Mouse (Mus musculus): ENCODE measurements at regions not wholly inside any gene's neighbourhood (a gene's known extent, or its start where the extent isn't known, plus 50 kb on each side); places are given as distances from the start of the nearest gene placed in this dataset.

- Histone ChIP-seq H3K9me3 (no peaks in the 10 kb centered on the region), H3K4me1 (peaks cover 4% of the 10 kb centered on the region; the same call in 1 of the 2 replicates), H3K27me3 (no peaks in the 10 kb centered on the region), H3K27ac (no peak overlapping the region), H3K4me3 (replicated peaks) (no peak overlapping the region), H3K9ac (no peak overlapping the region), H3K4me2 (peak overlapping the region; percentile 34; the same call in 1 of the 2 replicates), H3K36me3 (replicated peaks) (no peaks in the 10 kb centered on the region)
- 33% methylated on average over 14 of the region's 14 CpGs for WGBS
- peak; percentile 59 for ATAC-seq (ENCODE audit: low FRiP score)
Observed at GRCm38 (mm10) chr12:33717601-33718260, 210.5 kb upstream of the Ferd3l start.

DNA sequence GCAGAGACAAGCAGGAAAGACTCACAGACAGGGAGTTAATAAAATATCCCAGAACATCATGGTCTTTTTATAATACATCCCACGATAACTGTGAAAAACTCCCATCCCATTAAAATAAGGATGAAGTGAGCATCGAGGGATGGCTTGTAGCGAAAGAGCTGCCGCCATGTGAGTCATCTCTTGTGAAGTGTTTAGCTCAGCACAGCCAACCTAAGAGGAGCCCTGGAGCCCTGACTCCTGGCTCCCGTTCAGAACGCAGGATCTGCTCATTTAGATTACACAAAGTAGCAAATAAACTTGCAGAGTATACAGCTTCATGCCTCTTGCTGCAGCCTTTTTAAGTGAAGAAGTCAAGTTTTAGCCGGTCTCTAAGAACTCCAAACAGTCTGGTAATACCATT is 209.2 kb upstream of the Ferd3l start:
- Histone ChIP-seq H3K9ac (no peak overlapping the region), H3K4me2 (no peak overlapping the region), H3K4me1 (peaks cover 4% of the 10 kb centered on the region; the same call in 1 of the 2 replicates), H3K27me3 (no peaks in the 10 kb centered on the region), H3K9me3 (no peaks in the 10 kb centered on the region), H3K27ac (no peak overlapping the region), H3K36me3 (replicated peaks) (no peaks in the 10 kb centered on the region), H3K4me3 (replicated peaks) (no peak overlapping the region)
- no peak for ATAC-seq (ENCODE audit: low FRiP score)
- 72% methylated on average over 7 of the region's 7 CpGs for WGBS

DNA sequence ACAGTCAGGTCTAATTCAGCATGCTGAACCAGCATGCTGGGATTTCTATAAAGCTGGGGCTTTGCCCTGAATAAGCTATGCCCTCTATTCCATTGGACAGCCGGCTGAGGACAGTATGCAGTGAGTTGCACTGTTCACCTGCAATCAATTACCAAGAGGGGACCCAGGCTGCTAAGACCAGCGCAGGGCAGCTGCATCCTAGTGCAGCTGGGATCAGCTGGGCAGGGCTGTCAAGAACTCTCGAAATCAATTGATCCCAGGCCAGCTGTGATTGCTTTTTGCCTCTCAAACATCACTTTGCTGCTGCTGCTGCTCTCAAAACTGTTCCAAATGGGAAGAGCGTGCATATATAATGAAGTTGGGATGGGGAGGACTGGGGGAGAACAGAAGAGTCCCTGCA is 196.3 kb upstream of the Ferd3l start:
- H3K4me3 ChIP-seq (replicated peaks), result no peak overlapping the region
- H3K27me3 ChIP-seq, result no peaks in the 10 kb centered on the region
- WGBS, result 51% methylated on average over 4 of the region's 4 CpGs
- H3K36me3 ChIP-seq (replicated peaks), result no peaks in the 10 kb centered on the region
- H3K4me2 ChIP-seq, result no peak overlapping the region
- H3K9me3 ChIP-seq, result no peaks in the 10 kb centered on the region
- no peak overlapping the region for H3K9ac ChIP-seq
- no peak overlapping the region for H3K27ac ChIP-seq
- ATAC-seq (ENCODE audit: low FRiP score), result peak; percentile 64
- no peaks in the 10 kb centered on the region; the same call in 1 of the 2 replicates for H3K4me1 ChIP-seq

DNA sequence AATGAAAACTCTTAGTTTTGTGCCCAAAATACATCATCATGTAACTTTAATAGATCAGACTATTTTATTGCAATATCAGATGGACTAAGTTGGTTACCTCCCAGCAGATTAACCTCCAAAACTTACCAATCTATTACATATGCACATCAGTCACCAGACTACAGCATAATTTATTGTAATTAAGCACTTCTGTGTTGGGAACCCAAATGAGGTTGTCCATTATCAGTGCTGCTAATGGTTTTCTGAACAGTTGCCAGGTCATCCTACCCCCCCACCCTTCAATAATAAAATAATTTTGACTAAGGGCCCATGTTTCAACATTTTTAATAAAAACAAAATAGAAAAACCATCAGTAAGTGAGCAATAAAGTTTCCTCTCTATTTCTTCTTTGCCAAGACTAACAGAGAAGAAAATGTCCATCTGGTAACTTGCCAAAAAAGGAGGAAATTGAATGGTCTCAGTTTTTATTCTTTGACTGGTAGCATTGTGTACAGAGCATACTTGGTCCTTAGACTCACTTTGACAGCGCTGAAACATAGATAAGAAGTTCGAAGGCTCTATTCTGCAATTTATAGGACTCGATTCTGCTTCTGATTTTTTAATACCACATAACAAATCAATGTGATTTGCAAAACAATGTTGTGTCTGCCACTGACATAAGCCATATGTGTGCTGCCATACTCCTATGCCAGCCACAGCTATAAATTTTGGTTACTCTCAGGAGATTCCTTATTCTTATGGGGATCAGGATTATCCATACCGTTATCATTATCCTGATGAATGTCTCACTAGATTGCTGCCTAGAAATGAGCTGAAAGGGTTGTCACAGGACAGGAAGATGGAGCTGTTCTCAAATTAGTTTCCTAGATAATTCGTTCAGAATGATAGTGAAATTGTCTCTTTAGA is 152.4 kb upstream of the Ferd3l start:
- Histone ChIP-seq H3K36me3 (replicated peaks) (no peaks in the 10 kb centered on the region), H3K9ac (no peak overlapping the region), H3K27me3 (no peaks in the 10 kb centered on the region), H3K4me1 (no peaks in the 10 kb centered on the region), H3K4me2 (no peak overlapping the region), H3K27ac (no peak overlapping the region), H3K4me3 (replicated peaks) (no peak overlapping the region), H3K9me3 (no peaks in the 10 kb centered on the region)
- 79% methylated on average over 5 of the region's 5 CpGs for WGBS
- ATAC-seq (ENCODE audit: low FRiP score), result no peak

DNA sequence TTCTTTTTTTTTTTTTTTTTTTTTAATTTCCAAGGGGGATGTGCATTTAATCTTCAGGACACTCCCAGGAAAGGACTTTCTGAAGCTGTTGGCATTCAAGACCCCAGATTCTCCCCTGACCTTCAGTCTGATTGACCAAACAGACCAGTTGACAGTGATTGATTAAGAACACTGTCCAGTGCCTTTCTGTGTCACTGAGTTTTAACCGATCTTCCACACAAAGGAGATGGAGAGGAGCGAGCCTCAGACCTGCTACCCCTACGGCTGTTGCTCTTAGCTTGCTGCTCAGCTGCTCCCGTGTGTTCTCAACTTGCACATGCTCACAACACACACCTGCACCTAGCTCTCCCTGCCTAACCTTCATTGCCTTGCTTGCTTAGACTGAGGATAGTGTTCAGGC is 149.7 kb upstream of the Ferd3l start:
- no peak overlapping the region for H3K9ac ChIP-seq
- H3K4me1 ChIP-seq, result no peaks in the 10 kb centered on the region
- ATAC-seq (ENCODE audit: low FRiP score), result no peak
- no peak overlapping the region for H3K4me2 ChIP-seq
- H3K27me3 ChIP-seq, result no peaks in the 10 kb centered on the region
- no peaks in the 10 kb centered on the region for H3K36me3 ChIP-seq (replicated peaks)
- WGBS, result 60% methylated on average over 4 of the region's 4 CpGs
- no peaks in the 10 kb centered on the region for H3K9me3 ChIP-seq
- H3K27ac ChIP-seq, result no peak overlapping the region
- H3K4me3 ChIP-seq (replicated peaks), result no peak overlapping the region

- Histone ChIP-seq H3K9ac (no peak overlapping the region), H3K4me3 (replicated peaks) (no peak overlapping the region), H3K27ac (no peak overlapping the region), H3K27me3 (no peaks in the 10 kb centered on the region), H3K36me3 (replicated peaks) (no peaks in the 10 kb centered on the region), H3K4me1 (no peaks in the 10 kb centered on the region), H3K4me2 (no peak overlapping the region), H3K9me3 (no peaks in the 10 kb centered on the region)
- no peak for ATAC-seq (ENCODE audit: low FRiP score)
- WGBS, result 89% methylated on average over 2 of the region's 2 CpGs
Observed at GRCm38 (mm10) chr12:33779898-33780297, 148.3 kb upstream of the Ferd3l start.

GRCm38 (mm10) chr12:33804206-33804791 is 123.9 kb upstream of the Ferd3l start:
- no peak for ATAC-seq (ENCODE audit: low FRiP score)
- no peaks in the 10 kb centered on the region for H3K27me3 ChIP-seq
- H3K9me3 ChIP-seq, result no peaks in the 10 kb centered on the region
- H3K4me1 ChIP-seq, result no peaks in the 10 kb centered on the region
- H3K4me2 ChIP-seq, result no peak overlapping the region
- WGBS, result 84% methylated on average over 10 of the region's 10 CpGs
- no peaks in the 10 kb centered on the region for H3K36me3 ChIP-seq (replicated peaks)
- H3K4me3 ChIP-seq (replicated peaks), result no peak overlapping the region
- no peak overlapping the region for H3K27ac ChIP-seq
- no peak overlapping the region for H3K9ac ChIP-seq

DNA sequence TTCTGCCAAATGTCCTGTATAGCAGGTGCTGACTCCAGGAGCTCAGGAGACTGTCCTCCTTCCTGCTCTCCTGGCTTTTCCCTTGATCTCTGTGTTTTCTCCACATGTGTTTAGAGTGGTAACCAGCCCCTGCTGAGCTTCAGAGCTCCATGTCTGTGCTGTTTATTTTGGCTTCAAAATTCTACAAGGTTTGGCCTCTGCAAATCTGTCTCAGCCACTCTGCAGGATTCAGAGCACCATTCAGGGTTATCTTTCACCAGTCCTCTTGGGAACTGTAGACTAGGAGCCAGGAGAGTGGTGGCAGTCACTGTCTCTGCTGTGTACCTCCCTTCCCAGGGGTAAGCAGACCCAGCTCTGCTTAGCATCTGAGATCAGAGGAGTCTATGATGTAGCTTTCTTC is 102.7 kb upstream of the Ferd3l start:
- H3K4me3 ChIP-seq (replicated peaks), result no peak overlapping the region
- H3K27ac ChIP-seq, result no peak overlapping the region
- no peak overlapping the region for H3K9ac ChIP-seq
- no peak for ATAC-seq (ENCODE audit: low FRiP score)
- H3K27me3 ChIP-seq, result no peaks in the 10 kb centered on the region
- no peaks in the 10 kb centered on the region for H3K4me1 ChIP-seq
- no peak overlapping the region for H3K4me2 ChIP-seq
- H3K36me3 ChIP-seq (replicated peaks), result no peaks in the 10 kb centered on the region
- no peaks in the 10 kb centered on the region for H3K9me3 ChIP-seq

DNA sequence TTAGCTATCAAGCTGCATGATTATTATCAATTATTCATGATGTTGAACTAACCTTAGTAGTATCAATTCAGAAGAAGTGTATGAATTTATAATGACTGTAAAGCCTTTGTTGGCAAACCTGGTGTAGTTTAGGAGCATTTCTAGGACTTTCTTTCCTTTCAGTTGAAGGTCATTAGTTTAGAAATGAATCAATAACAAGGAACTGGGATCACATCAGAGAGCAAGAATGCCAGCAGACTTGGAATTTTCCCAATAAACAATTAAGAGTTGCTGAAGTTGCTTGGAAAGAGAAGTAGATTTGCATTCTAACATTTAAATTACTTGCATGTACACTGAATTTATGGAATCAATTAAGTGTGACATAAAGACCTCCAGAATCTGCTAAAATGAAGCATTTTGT is 79.1 kb upstream of the Ferd3l start:
- no peak overlapping the region for H3K4me3 ChIP-seq (replicated peaks)
- H3K4me1 ChIP-seq, result peaks cover 4% of the 10 kb centered on the region; the same call in 1 of the 2 replicates
- ATAC-seq (ENCODE audit: low FRiP score), result no peak
- no peaks in the 10 kb centered on the region for H3K9me3 ChIP-seq
- H3K36me3 ChIP-seq (replicated peaks), result no peaks in the 10 kb centered on the region
- no peaks in the 10 kb centered on the region for H3K27me3 ChIP-seq
- no peak overlapping the region for H3K9ac ChIP-seq
- H3K27ac ChIP-seq, result no peak overlapping the region
- no peak overlapping the region for H3K4me2 ChIP-seq

DNA sequence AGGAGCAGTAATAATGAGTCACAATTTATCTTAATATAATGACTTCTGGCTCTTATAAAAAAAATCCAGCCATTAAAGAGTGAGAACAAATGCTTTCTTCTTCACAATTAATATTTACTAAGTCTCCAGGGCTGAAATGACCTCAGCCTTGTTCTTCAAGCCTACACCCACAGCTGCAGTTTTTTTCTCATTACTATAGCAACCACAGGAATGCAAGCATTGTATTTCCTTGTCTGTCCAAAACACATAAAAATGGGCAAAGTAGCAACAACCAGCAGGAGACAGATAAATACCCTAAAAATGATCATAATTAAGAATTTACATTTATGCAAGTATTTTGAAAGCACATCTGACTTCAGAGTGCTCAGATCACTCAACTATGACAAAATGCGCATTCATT is 76.5 kb upstream of the Ferd3l start:
- Histone ChIP-seq H3K36me3 (replicated peaks) (no peaks in the 10 kb centered on the region), H3K4me2 (no peak overlapping the region), H3K9ac (no peak overlapping the region), H3K4me1 (peaks cover 4% of the 10 kb centered on the region; the same call in 1 of the 2 replicates), H3K27ac (no peak overlapping the region), H3K4me3 (replicated peaks) (no peak overlapping the region), H3K9me3 (no peaks in the 10 kb centered on the region), H3K27me3 (no peaks in the 10 kb centered on the region)
- WGBS, result 54% methylated on average over 1 of the region's 1 CpGs
- ATAC-seq (ENCODE audit: low FRiP score), result peak; percentile 65; the same call in 1 of the 2 replicates

Data from forebrain, embryonic 12.5 days (tissue).